Mouse (Mus musculus) heart, embryonic 15.5 days (tissue): ENCODE measurements around the gene Fbxw21. TPM values are rescaled to one million over a fixed set of nuclear protein-coding genes. Genes with fewer than 3 reads are reported as not detected.

Experiments
- ATAC-seq: fragments of 200-750 bp; cut with Nextera tagmentation; replicated peaks from 2 replicates; pipeline ENCODE4 v1.8.0; 2017; ENCODE audit warnings: low read depth, moderate TSS enrichment; ENCODE audit not compliant: insufficient number of reproducible peaks, insufficient read depth, low FRiP score
- H3K27ac ChIP-seq: fragments of 300-500 bp; sonication (generic); 2 replicates; pipeline ENCODE4 v1.5.1; 2015; ENCODE audit warnings: mild to moderate bottlenecking, inconsistent platforms
- H3K27me3 ChIP-seq: fragments of 300-500 bp; sonication (generic); 2 replicates; pipeline ENCODE4 v1.6.1; 2015; ENCODE audit warnings: inconsistent platforms
- H3K36me3 ChIP-seq: fragments of 300-500 bp; sonication (generic); 2 replicates; pipeline ENCODE4 v1.6.1; 2015; ENCODE audit warnings: mild to moderate bottlenecking, inconsistent platforms
- H3K4me1 ChIP-seq: fragments of 300-500 bp; sonication (generic); replicated peaks from 2 replicates; pipeline ENCODE4 v1.6.1; 2015; ENCODE audit warnings: inconsistent platforms
- H3K4me2 ChIP-seq: fragments of 300-500 bp; sonication (generic); 2 replicates; pipeline ENCODE4 v1.6.1; 2015; ENCODE audit warnings: inconsistent platforms, mild to moderate bottlenecking, moderate library complexity
- H3K4me3 ChIP-seq: fragments of 300-500 bp; sonication (generic); 2 replicates; pipeline ENCODE4 v1.5.1; 2015; ENCODE audit warnings: mild to moderate bottlenecking, inconsistent platforms
- H3K9ac ChIP-seq: fragments of 300-500 bp; sonication (generic); 2 replicates; pipeline ENCODE4 v1.6.1; 2015; ENCODE audit warnings: mild to moderate bottlenecking, inconsistent platforms
- H3K9me3 ChIP-seq: fragments of 300-500 bp; sonication (generic); replicated peaks from 2 replicates; pipeline ENCODE4 v1.6.1; 2016; ENCODE audit warnings: inconsistent platforms
- WGBS: fragments of 180-500 bp; shearing (Covaris S2); methylation state at CpG from one replicate; pipeline ENCODE4 v1.1.7; 2015; ENCODE audit warnings: mixed read lengths; 5-methylcytosine and 5-hydroxymethylcytosine counted together
- polyA plus RNA-seq: library from polyadenylated mRNA; unstranded; fragments of >200 nt; fragmentation: Nextera tagmentation; extraction: Ambion mirVana; gene quantifications from 2 replicates; pipeline ENCODE4 v1.2.1, GENCODE M21; 2015

The Fbxw21 gene
- polyA plus RNA-seq, 1 experiment from 2014 or later: not detected

GRCm38 (mm10) chr9:109125481-109125880, 36.4 kb downstream of the Fbxw21 start:
- no peak overlapping the region for H3K4me3 ChIP-seq
- H3K27ac ChIP-seq: no peak overlapping the region
- no peak overlapping the region for H3K4me2 ChIP-seq
- 68% methylated on average over 3 of the region's 3 CpGs for WGBS
- no peaks in the 10 kb centered on the region for H3K27me3 ChIP-seq
- H3K4me1 ChIP-seq: peaks cover 10% of the 10 kb centered on the region
- H3K36me3 ChIP-seq: no peaks in the 10 kb centered on the region
- no peak for ATAC-seq
- no peak overlapping the region for H3K9ac ChIP-seq
- H3K9me3 ChIP-seq: no peaks in the 10 kb centered on the region

DNA sequence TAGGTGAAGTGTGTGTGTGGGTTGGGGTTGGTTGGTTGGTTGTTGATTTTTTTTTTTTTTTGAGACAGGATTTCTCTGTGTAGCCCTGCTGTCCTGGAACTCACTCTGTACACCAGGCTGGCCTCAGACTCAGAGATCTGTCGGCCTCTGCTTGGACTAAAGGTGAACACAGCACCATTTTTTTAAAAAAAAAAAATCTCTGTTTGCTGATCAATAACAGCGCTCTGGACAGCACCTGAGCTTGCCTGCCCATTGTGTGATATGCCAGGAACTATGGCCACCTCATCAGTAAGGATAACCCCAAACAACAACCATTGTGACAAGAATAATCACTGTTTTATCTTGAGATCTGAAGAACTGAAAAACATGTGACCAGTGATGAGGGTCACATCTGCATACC, 36.8 kb downstream of the Fbxw21 start:
- ATAC-seq: no peak

DNA sequence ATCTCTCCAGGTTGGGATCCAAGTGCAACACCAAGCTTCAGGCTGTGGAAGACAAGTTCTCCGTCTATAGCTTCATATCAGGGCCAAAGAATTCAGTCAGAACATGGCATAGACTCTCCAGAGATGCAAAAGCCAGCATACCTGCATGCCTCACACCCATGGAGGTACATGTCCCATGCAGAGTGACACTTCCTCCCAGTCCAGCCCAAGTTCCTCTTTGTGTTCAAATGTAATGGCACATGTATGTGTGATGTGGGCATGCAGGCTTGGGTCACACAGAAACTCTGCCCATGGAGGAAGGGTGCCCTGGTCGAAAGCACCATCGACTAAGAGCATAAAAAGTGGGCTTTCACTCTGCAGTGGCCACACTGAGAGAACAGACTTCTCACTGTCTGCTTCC, 37.7 kb downstream of the Fbxw21 start:
- Histone ChIP-seq H3K27ac (no peak overlapping the region), H3K9me3 (no peaks in the 10 kb centered on the region), H3K9ac (no peak overlapping the region), H3K4me3 (no peak overlapping the region), H3K27me3 (no peaks in the 10 kb centered on the region), H3K4me1 (peaks cover 10% of the 10 kb centered on the region), H3K4me2 (no peak overlapping the region), H3K36me3 (no peaks in the 10 kb centered on the region)
- 88% methylated on average over 3 of the region's 3 CpGs for whole genome bisulfite sequencing
- no peak for ATAC-seq

More for the DNA sequence above, 36.8 kb downstream of the Fbxw21 start:
- H3K9me3 ChIP-seq: no peaks in the 10 kb centered on the region
- H3K27ac ChIP-seq: no peak overlapping the region
- H3K9ac ChIP-seq: no peak overlapping the region
- H3K36me3 ChIP-seq: no peaks in the 10 kb centered on the region
- H3K4me1 ChIP-seq: peaks cover 10% of the 10 kb centered on the region
- H3K4me2 ChIP-seq: no peak overlapping the region
- H3K27me3 ChIP-seq: no peaks in the 10 kb centered on the region
- WGBS: 76% methylated on average over 2 of the region's 2 CpGs
- H3K4me3 ChIP-seq: no peak overlapping the region

- no peaks in the 10 kb centered on the region for H3K9me3 ChIP-seq
- H3K4me1 ChIP-seq: peaks cover 10% of the 10 kb centered on the region
- no peaks in the 10 kb centered on the region for H3K27me3 ChIP-seq
- H3K27ac ChIP-seq: no peak overlapping the region
- H3K9ac ChIP-seq: no peak overlapping the region
- peaks cover 5% of the 10 kb centered on the region; the same call in 1 of the 2 replicates for H3K36me3 ChIP-seq
- 31% methylated on average over 6 of the region's 6 CpGs for WGBS
- H3K4me3 ChIP-seq: no peak overlapping the region
- ATAC-seq: no peak
- no peak overlapping the region for H3K4me2 ChIP-seq
Measured at GRCm38 (mm10) chr9:109123266-109123665, 38.6 kb downstream of the Fbxw21 start.

- H3K9ac ChIP-seq: no peak overlapping the region
- no peak overlapping the region for H3K4me2 ChIP-seq
- no peak overlapping the region for H3K4me3 ChIP-seq
- ATAC-seq: no peak
- peaks cover 9% of the 10 kb centered on the region; the same call in 1 of the 2 replicates for H3K36me3 ChIP-seq
- H3K27ac ChIP-seq: no peak overlapping the region
- H3K27me3 ChIP-seq: no peaks in the 10 kb centered on the region
- H3K9me3 ChIP-seq: no peaks in the 10 kb centered on the region
- 45% methylated on average over 2 of the region's 2 CpGs for WGBS
- H3K4me1 ChIP-seq: peaks cover 10% of the 10 kb centered on the region
Measured at GRCm38 (mm10) chr9:109122553-109123085, 39.2 kb downstream of the Fbxw21 start.

GRCm38 (mm10) chr9:109120956-109121355, 40.9 kb downstream of the Fbxw21 start:
- H3K9ac ChIP-seq: no peak overlapping the region
- H3K4me3 ChIP-seq: no peak overlapping the region
- H3K27ac ChIP-seq: no peak overlapping the region
- 92% methylated on average over 6 of the region's 6 CpGs for WGBS
- H3K36me3 ChIP-seq: peaks cover 25% of the 10 kb centered on the region
- peaks cover 10% of the 10 kb centered on the region for H3K4me1 ChIP-seq
- no peaks in the 10 kb centered on the region for H3K9me3 ChIP-seq
- no peak overlapping the region for H3K4me2 ChIP-seq
- no peak for ATAC-seq
- no peaks in the 10 kb centered on the region for H3K27me3 ChIP-seq

- Histone ChIP-seq H3K4me1 (peaks cover 10% of the 10 kb centered on the region), H3K9ac (no peak overlapping the region), H3K9me3 (no peaks in the 10 kb centered on the region), H3K4me3 (no peak overlapping the region), H3K36me3 (peaks cover 38% of the 10 kb centered on the region), H3K27ac (no peak overlapping the region), H3K27me3 (no peaks in the 10 kb centered on the region), H3K4me2 (no peak overlapping the region)
- WGBS: 75% methylated on average over 9 of the region's 9 CpGs
- ATAC-seq: no peak
Measured at GRCm38 (mm10) chr9:109119571-109119970, 42.3 kb downstream of the Fbxw21 start.

- H3K4me1 ChIP-seq: peaks cover 5% of the 10 kb centered on the region
- H3K4me2 ChIP-seq: no peak overlapping the region
- no peak overlapping the region for H3K4me3 ChIP-seq
- H3K36me3 ChIP-seq: peaks cover 53% of the 10 kb centered on the region
- H3K27ac ChIP-seq: no peak overlapping the region
- no peak overlapping the region for H3K9ac ChIP-seq
- ATAC-seq: no peak
- no peaks in the 10 kb centered on the region for H3K9me3 ChIP-seq
- no peaks in the 10 kb centered on the region for H3K27me3 ChIP-seq
- 67% methylated on average over 4 of the region's 4 CpGs for WGBS
Measured at GRCm38 (mm10) chr9:109118106-109118505, 43.7 kb downstream of the Fbxw21 start.

DNA sequence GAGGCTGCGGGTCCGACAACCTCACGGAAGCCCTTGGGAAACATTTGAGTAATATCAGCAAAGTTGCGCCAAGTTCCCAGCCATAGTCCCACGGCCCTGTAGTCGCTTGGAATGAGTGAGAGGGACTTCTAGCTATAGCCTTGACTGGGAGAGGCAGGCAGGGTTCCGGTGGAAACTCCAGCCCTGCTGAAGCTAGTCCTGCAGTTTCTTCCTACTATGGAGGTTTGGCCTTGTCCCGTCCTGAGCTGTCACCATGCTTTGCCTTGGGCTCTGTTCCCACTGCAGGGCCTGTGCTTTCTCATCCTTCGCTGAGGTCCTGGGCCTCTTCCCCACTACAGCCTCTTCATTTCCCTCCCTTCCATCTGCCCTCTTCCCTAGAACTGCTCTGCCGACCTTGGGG, 45.6 kb downstream of the Fbxw21 start:
- Histone ChIP-seq H3K27me3 (no peaks in the 10 kb centered on the region), H3K4me1 (no peaks in the 10 kb centered on the region), H3K4me3 (no peak overlapping the region), H3K27ac (no peak overlapping the region), H3K4me2 (no peak overlapping the region), H3K9me3 (no peaks in the 10 kb centered on the region), H3K9ac (no peak overlapping the region), H3K36me3 (peaks cover 71% of the 10 kb centered on the region)
- no peak for ATAC-seq
- WGBS: 87% methylated on average over 10 of the region's 10 CpGs

DNA sequence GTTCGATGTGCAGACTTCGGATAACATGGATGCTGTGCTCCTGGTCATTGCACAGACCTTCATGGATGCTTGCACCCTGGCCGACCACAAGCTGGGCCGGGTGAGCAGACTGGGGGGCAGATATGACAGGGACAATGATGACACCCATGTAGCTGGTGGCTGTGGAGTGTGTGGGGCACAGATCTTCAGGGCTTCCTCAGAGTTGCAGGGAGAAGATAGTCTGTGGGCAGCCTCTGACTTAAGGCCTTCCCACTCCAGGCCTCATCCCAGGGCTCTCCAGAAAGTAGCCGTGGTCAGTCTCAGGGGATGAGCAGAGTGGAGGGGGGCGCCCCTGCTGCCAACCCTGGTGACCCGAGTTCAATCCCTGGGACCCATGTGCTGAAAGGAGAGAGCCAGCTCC, 47.0 kb downstream of the Fbxw21 start:
- no peak overlapping the region for H3K27ac ChIP-seq
- H3K36me3 ChIP-seq: peaks cover 85% of the 10 kb centered on the region
- H3K4me1 ChIP-seq: no peaks in the 10 kb centered on the region
- H3K4me2 ChIP-seq: no peak overlapping the region
- no peak overlapping the region for H3K4me3 ChIP-seq
- WGBS: 86% methylated on average over 7 of the region's 7 CpGs
- H3K27me3 ChIP-seq: no peaks in the 10 kb centered on the region
- H3K9me3 ChIP-seq: no peaks in the 10 kb centered on the region
- no peak for ATAC-seq
- H3K9ac ChIP-seq: no peak overlapping the region

DNA sequence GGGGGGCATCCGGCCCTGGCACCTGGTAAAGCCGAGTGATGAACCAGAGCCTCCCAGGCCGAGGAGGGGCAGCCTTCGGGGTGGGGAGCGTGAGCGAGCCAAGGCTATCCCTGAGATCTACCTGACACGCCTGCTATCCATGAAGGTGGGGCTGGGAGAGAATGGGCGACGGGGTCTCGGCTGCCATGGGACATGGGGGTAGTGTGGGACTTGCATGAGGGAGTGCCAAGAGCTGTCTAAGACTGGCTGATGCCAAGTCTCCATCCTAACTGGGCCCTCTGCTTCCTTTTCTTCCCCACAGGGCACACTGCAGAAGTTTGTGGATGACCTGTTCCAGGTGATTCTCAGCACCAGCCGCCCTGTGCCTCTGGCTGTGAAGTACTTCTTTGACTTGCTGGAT, 47.6 kb downstream of the Fbxw21 start:
- Histone ChIP-seq H3K9ac (no peak overlapping the region), H3K9me3 (no peaks in the 10 kb centered on the region), H3K27me3 (no peaks in the 10 kb centered on the region), H3K4me1 (no peaks in the 10 kb centered on the region), H3K36me3 (peaks cover 91% of the 10 kb centered on the region), H3K4me2 (no peak overlapping the region), H3K4me3 (no peak overlapping the region), H3K27ac (no peak overlapping the region)
- no peak for ATAC-seq
- 92% methylated on average over 11 of the region's 11 CpGs for WGBS

DNA sequence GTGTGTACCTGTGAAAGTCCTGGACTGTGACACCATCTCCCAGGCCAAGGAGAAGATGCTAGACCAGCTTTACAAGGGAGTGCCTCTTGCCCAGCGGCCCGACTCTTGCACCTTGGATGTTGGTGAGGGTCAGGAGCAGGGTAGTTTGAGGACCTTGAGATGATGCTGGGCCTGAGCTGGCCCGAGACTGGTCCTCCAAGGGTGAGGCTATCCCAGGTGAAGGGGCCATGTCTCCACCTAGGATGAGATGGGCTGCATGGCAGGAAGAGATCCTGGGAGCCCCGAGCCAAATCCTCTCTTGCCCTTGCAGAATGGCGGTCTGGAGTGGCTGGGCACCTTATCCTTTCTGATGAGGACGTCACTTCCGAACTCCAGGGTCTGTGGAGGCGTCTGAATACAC, 48.5 kb downstream of the Fbxw21 start:
- H3K4me1 ChIP-seq: no peaks in the 10 kb centered on the region
- ATAC-seq: no peak
- H3K27ac ChIP-seq: no peak overlapping the region
- H3K9me3 ChIP-seq: no peaks in the 10 kb centered on the region
- no peak overlapping the region for H3K4me2 ChIP-seq
- H3K27me3 ChIP-seq: no peaks in the 10 kb centered on the region
- no peak overlapping the region for H3K9ac ChIP-seq
- WGBS: 91% methylated on average over 8 of the region's 8 CpGs
- H3K36me3 ChIP-seq: peaks cover 96% of the 10 kb centered on the region
- H3K4me3 ChIP-seq: no peak overlapping the region
